Comparison of ENCODE assay signal across 8 mouse cellular contexts in the genomic region with DNA sequence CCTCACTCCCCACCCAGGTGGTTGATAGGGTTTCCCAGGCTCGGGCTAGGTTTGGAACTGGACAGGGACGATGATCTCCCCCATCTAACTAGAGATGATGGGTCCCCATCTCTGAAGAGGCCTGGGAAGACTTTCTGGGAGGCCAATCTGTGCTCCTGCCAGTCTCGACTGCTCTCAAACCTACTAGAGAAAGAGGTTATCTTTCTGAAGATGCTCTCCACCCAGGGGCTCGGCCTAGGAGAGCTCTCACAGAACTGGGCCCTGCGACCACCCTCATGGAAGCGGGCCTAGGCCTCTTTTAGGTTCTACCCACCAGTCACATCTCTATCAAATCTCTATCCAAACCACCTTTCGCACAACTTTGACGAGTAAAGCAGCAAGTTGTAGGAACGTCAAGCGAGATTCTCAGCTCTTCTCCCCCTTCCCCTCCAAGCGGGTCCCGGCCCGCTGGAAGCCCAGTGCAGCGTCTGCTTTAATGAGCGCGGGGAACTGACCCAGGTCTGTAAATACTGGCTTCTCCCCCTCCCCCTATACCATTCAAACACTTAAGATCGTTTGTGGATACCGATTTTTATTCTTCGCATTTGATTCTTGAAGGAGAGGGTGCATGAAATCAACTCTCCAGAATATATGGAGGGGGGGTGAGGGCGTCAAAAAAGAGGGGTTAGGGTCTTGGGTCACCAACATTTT. TPM values are rescaled to one million over a fixed set of nuclear protein-coding genes. Genes with fewer than 3 reads are reported as not detected.
A peak's percentile ranks its signal among the peaks of the same experiment; 100 is the strongest.
DNase-seq lines count a peak whose midpoint lies in the region; ATAC-seq and TF ChIP-seq lines count a peak whose summit lies in the region.

No protein-coding gene starts in this region.

- TF ChIP-seq CTCF in liver, adult 2 months (IDR thresholded peaks at IDR 0.05; ENCODE audit: low read depth, low read length): no peak
- TF ChIP-seq CTCF in embryonic fibroblast, embryonic 13.5 days (IDR thresholded peaks at IDR 0.05; ENCODE audit: borderline replicate concordance, insufficient read depth, low read length): no peak
- TF ChIP-seq CTCF in kidney, postnatal 0 days (IDR thresholded peaks at IDR 0.05; ENCODE audit: low read depth): no peak

- H3K27me3 ChIP-seq in liver, adult 2 months (ENCODE audit: control insufficient read depth, insufficient read depth, low read length): no peaks in the 10 kb centered on the region
- H3K27me3 ChIP-seq in kidney, postnatal 0 days (ENCODE audit: insufficient read depth, low read length): no peaks in the 10 kb centered on the region
- no peaks in the 10 kb centered on the region for H3K27me3 ChIP-seq in neural tube, embryonic 12.5 days (replicated peaks)

- peak overlapping the region; percentile 62 for H3K4me3 ChIP-seq in liver, adult 2 months (ENCODE audit: insufficient read depth, low read depth, low read length)
- H3K4me3 ChIP-seq in embryonic fibroblast, embryonic 13.5 days (ENCODE audit: insufficient read depth, low read length): no peak overlapping the region
- peak overlapping the region; percentile 68 for H3K4me3 ChIP-seq in kidney, postnatal 0 days (replicated peaks; ENCODE audit: low read depth, low read length)
- peak overlapping the region; percentile 65 for H3K4me3 ChIP-seq in neural tube, embryonic 12.5 days

- ATAC-seq in kidney, postnatal 0 days (replicated peaks; ENCODE audit: low FRiP score, low read depth): no peak
- ATAC-seq in neural tube, embryonic 12.5 days (ENCODE audit: low FRiP score, low read depth): peak; percentile 47; the same call in 1 of the 2 replicates

- TF ChIP-seq POLR2A in liver, adult 2 months (IDR thresholded peaks at IDR 0.05; ENCODE audit: extremely low read depth, insufficient read depth, low read length): no peak
- TF ChIP-seq POLR2A in embryonic fibroblast, embryonic 13.5 days (IDR thresholded peaks at IDR 0.05; ENCODE audit: low read depth, low read length): no peak

- DNase-seq in liver, adult 2 months (ENCODE audit: extremely low read depth, low read depth, low spot score): no peak
- no peak for DNase-seq in liver
- peak; percentile 54 for DNase-seq in kidney, postnatal 0 days (ENCODE audit: low spot score)
- DNase-seq in adrenal gland, postnatal 25 days: no peak
- no peak for DNase-seq in cerebellum, adult 8-10 months
- DNase-seq in lung, postnatal 10 days: no peak

- H3K27ac ChIP-seq in liver, adult 2 months (replicated peaks; ENCODE audit: insufficient read depth, low read depth, low read length): peak overlapping the region; percentile 55
- H3K27ac ChIP-seq in embryonic fibroblast, embryonic 13.5 days (ENCODE audit: insufficient read depth, low read length): peak overlapping the region; percentile 73
- H3K27ac ChIP-seq in kidney, postnatal 0 days: peak overlapping the region; percentile 96
- H3K27ac ChIP-seq in neural tube, embryonic 12.5 days: peak overlapping the region; percentile 97

- H3K36me3 ChIP-seq in liver, adult 2 months (ENCODE audit: control insufficient read depth, insufficient read depth, low read length): peaks cover 17% of the 10 kb centered on the region
- 0 out of 2 replicates have a peak, but pooled peaks cover 3% of the 10 kb centered on the region for H3K36me3 ChIP-seq in kidney, postnatal 0 days (ENCODE audit: insufficient read depth, low read length)
- H3K36me3 ChIP-seq in neural tube, embryonic 12.5 days: 0 out of 2 replicates have a peak, but pooled peaks cover 5% of the 10 kb centered on the region

- peak overlapping the region; percentile 93 for H3K4me2 ChIP-seq in kidney, postnatal 0 days (ENCODE audit: low read length)
- H3K4me2 ChIP-seq in neural tube, embryonic 12.5 days (replicated peaks): peak overlapping the region; percentile 82

- peak overlapping the region; percentile 90 for H3K9ac ChIP-seq in liver, adult 2 months (ENCODE audit: low read depth, low read length)
- H3K9ac ChIP-seq in kidney, postnatal 0 days (ENCODE audit: low read depth, low read length): peak overlapping the region; percentile 96
- peak overlapping the region; percentile 84 for H3K9ac ChIP-seq in neural tube, embryonic 12.5 days

- H3K9me3 ChIP-seq in kidney, postnatal 0 days (replicated peaks; ENCODE audit: low read length): no peaks in the 10 kb centered on the region
- no peaks in the 10 kb centered on the region for H3K9me3 ChIP-seq in neural tube, embryonic 12.5 days

- 45% methylated on average over 20 of the region's 20 CpGs for WGBS in liver, adult 2 months
- WGBS in kidney, postnatal 0 days: 13% methylated on average over 20 of the region's 20 CpGs
- WGBS in neural tube, embryonic 12.5 days: 3% methylated on average over 20 of the region's 20 CpGs

- peaks cover 5% of the 10 kb centered on the region for H3K4me1 ChIP-seq in liver, adult 2 months (ENCODE audit: control insufficient read depth, insufficient read depth, low read length)
- H3K4me1 ChIP-seq in embryonic fibroblast, embryonic 13.5 days (ENCODE audit: control insufficient read depth, insufficient read depth, low read length): peaks cover 7% of the 10 kb centered on the region
- H3K4me1 ChIP-seq in kidney, postnatal 0 days (replicated peaks; ENCODE audit: insufficient read depth, low read length): peaks cover 25% of the 10 kb centered on the region
- H3K4me1 ChIP-seq in neural tube, embryonic 12.5 days: peaks cover 57% of the 10 kb centered on the region

- peaks cover 3% of the 10 kb centered on the region; the same call in 1 of the 2 replicates for H3K79me2 ChIP-seq in liver, adult 2 months (ENCODE audit: control insufficient read depth, insufficient read depth, low read length)

RNA-seq across cellular contexts. Expression of a gene that starts 16.4 kb away (rescaled TPM):
- total RNA-seq in liver, adult 2 months (2014; rRNA removed): 14.5 and 16.1 TPM in 2 replicates
- 64.2 and 84.0 TPM in 2 replicates for polyA plus RNA-seq in liver, adult 2 months (2012; rRNA removed)
- 47.0 and 54.4 TPM in 2 replicates for polyA plus RNA-seq in embryonic fibroblast, embryonic 13.5 days (2011; ENCODE audit: insufficient read length, low read depth, missing spikeins)
- polyA plus RNA-seq in kidney, postnatal 0 days (2015; fragmentation: Nextera tagmentation; extraction: Ambion mirVana): 190 and 203 TPM in 2 replicates
- 101 and 103 TPM in 2 replicates for polyA plus RNA-seq in neural tube, embryonic 12.5 days (2016; fragmentation: Nextera tagmentation; extraction: Ambion mirVana)
- total RNA-seq in adrenal gland, postnatal 25 days (2021): 101 and 117 TPM in 2 replicates
